Mouse (Mus musculus) hindbrain, embryonic 16.5 days (tissue): ENCODE results near the gene Nrn1l. TPM values are rescaled to one million over a fixed set of nuclear protein-coding genes. Genes with fewer than 3 reads are reported as not detected.
A peak's percentile ranks its signal among the peaks of the same experiment; 100 is the strongest.

Source experiments
- ATAC-seq: fragments of 200-750 bp; cut with Nextera tagmentation; 2 replicates; pipeline ENCODE4 v1.8.0; 2017; ENCODE audit warnings: moderate TSS enrichment, moderate library complexity
- H3K27ac ChIP-seq: fragments of 300-500 bp; sonication (generic); 2 replicates; pipeline ENCODE4 v1.5.1; 2014; ENCODE audit warnings: low read depth, mild to moderate bottlenecking, control low read depth, low read length, moderate library complexity
- H3K27me3 ChIP-seq: fragments of 300-500 bp; sonication (generic); replicated peaks from 2 replicates; pipeline ENCODE4 v1.6.1; 2014; ENCODE audit warnings: low read length; ENCODE audit not compliant: control insufficient read depth, insufficient read depth
- H3K36me3 ChIP-seq: fragments of 300-500 bp; sonication (generic); 2 replicates; pipeline ENCODE4 v1.6.1; 2014; ENCODE audit warnings: mild to moderate bottlenecking, low read length, moderate library complexity, mixed read lengths; ENCODE audit not compliant: control insufficient read depth, insufficient read depth
- H3K4me1 ChIP-seq: fragments of 300-500 bp; sonication (generic); 2 replicates; pipeline ENCODE4 v1.6.1; 2014; ENCODE audit warnings: low read depth, low read length; ENCODE audit not compliant: control insufficient read depth, insufficient read depth
- H3K4me2 ChIP-seq: fragments of 300-500 bp; sonication (generic); 2 replicates; pipeline ENCODE4 v1.6.1; 2014; ENCODE audit warnings: mild to moderate bottlenecking, low read length, control low read depth, moderate library complexity
- H3K4me3 ChIP-seq: fragments of 300-500 bp; sonication (generic); 2 replicates; pipeline ENCODE4 v1.5.1; 2014; ENCODE audit warnings: mild to moderate bottlenecking, low read length, control low read depth, moderate library complexity
- H3K9ac ChIP-seq: fragments of 300-500 bp; sonication (generic); 2 replicates; pipeline ENCODE4 v1.6.1; 2014; ENCODE audit warnings: low read depth, mild to moderate bottlenecking, control low read depth, low read length, moderate library complexity
- H3K9me3 ChIP-seq: fragments of 300-500 bp; sonication (generic); 2 replicates; pipeline ENCODE4 v1.6.1; 2014; ENCODE audit warnings: mild to moderate bottlenecking, low read length, moderate library complexity; ENCODE audit not compliant: control insufficient read depth
- WGBS: fragments of 180-500 bp; shearing (Covaris S2); extraction: QIAGEN DNeasy Blood & Tissue Kit; methylation state at CpG from one replicate; pipeline ENCODE4 v1.1.7; 2014; 5-methylcytosine and 5-hydroxymethylcytosine counted together
- polyA plus RNA-seq: library from polyadenylated mRNA; unstranded; fragments of >200 nt; fragmentation: Nextera tagmentation; extraction: Ambion mirVana; gene quantifications from 2 replicates; pipeline ENCODE4 v1.2.1, GENCODE M21; 2015

Nrn1l gene
- polyA plus RNA-seq, 1 experiment from 2014 or later: 1.3 TPM

DNA sequence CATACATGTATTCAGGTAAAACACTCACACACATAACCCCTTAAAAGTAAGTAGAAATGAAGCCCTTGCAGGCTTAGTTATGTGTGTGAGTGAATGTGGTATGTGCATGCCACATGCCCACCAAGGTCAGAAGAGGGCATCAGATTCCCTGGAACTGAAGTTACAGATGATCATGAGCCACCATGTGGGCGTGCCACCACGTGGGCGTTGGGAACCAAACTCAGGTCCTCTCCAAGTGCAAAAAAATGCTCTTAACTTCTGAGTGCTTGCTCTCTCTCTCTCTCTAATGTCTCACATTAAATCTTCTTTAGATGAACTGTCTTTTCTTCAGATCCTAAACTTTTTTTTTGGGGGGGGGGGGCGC lies 44.9 kb downstream of the Nrn1l start, which contains the start of gene Psmb10:
TSS of gene Psmb10 (minus strand) at position 139 of the 364 bp plus-strand sequence.
- Histone ChIP-seq H3K9ac (peak within 1 kb of the TSS; percentile 84), H3K27ac (peak within 1 kb of the TSS; percentile 94), H3K4me1 (peaks cover 15% of the 10 kb centered on the region), H3K4me3 (peak within 1 kb of the TSS; percentile 62), H3K27me3 (no peaks in the 10 kb centered on the region), H3K9me3 (no peaks in the 10 kb centered on the region), H3K4me2 (peak within 1 kb of the TSS; percentile 95), H3K36me3 (no peaks in the 10 kb centered on the region)
- no peak for ATAC-seq
- 48% methylated on average over 4 of the region's 4 CpGs for WGBS

DNA sequence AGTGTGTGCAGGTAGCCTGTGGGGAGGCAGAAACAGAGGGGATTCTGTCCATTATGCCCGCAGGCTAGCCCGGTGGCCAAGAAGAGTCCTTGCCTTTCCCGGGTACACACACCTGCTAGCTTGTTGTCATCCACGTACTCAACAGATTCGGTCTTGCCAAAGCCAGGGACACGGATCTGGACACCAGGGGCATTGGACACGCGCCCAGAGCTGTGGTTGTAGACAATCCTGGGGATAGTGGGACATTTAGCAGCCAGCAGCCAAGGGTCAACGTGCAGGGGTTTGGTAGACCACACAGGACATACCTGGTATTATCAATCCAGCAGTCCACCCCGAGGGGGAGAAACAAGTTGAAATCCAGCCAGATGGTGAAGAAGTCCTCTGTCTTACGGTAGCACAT lies 48.7 kb downstream of the Nrn1l start:
- no peak overlapping the region for H3K27ac ChIP-seq
- peaks cover 4% of the 10 kb centered on the region for H3K4me1 ChIP-seq
- no peak overlapping the region for H3K4me2 ChIP-seq
- ATAC-seq: no peak
- 91% methylated on average over 11 of the region's 11 CpGs for WGBS
- H3K36me3 ChIP-seq: no peaks in the 10 kb centered on the region
- H3K9me3 ChIP-seq: no peaks in the 10 kb centered on the region
- no peak overlapping the region for H3K9ac ChIP-seq
- H3K4me3 ChIP-seq: no peak overlapping the region
- no peaks in the 10 kb centered on the region for H3K27me3 ChIP-seq

DNA sequence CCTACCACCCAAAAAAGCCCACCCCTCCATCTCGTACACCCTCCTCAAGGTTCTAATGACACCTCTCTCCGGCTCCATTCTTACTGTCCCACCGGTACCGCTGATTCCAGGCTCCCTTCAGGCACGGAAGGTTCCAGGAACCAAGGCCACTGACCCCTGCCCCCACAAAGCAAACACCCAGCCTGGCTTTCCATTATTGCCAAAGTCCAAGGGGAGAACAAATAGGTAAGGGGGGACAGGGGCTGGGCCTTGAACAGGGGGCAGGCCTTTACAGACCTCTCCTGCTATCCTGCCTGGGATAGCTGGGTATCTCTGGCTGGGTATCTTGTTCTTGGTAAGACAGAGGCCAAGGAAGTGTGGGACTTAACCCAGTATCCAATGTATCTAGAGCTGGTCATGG lies 49.2 kb downstream of the Nrn1l start:
- 98% methylated on average over 5 of the region's 5 CpGs for WGBS
- ATAC-seq: no peak
- Histone ChIP-seq H3K4me1 (peaks cover 4% of the 10 kb centered on the region), H3K4me3 (no peak overlapping the region), H3K9ac (no peak overlapping the region), H3K27ac (no peak overlapping the region), H3K9me3 (no peaks in the 10 kb centered on the region), H3K4me2 (no peak overlapping the region), H3K36me3 (no peaks in the 10 kb centered on the region), H3K27me3 (no peaks in the 10 kb centered on the region)

DNA sequence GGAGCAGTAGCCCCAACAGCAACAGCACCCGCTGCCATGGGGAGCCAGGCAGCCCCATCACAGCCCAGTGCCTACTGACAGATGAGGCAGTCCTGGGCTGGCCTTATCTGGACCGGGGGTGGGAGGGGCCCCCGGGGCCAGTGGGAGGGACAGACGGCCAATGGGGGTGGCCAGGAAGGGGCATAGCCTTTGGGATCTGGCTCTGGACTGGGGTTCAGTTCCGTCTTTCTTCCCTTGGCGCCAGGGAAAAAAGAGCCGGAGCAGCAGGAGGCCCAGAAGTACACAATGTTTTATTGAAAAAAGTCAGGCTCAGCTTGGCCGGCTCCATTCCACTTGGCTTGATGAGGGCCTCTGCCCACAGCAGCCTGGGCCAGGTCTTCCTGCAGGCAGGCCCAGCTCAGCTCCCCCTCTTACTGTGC lies 50.0 kb downstream of the Nrn1l start, which contains the start of gene Lcat:
TSS of gene Lcat (minus strand) at position 62 of the 419 bp plus-strand sequence.
- no peaks in the 10 kb centered on the region for H3K36me3 ChIP-seq
- no peak within 1 kb of the TSS for H3K4me2 ChIP-seq
- WGBS: 55% methylated on average over 7 of the region's 8 CpGs
- no peaks in the 10 kb centered on the region for H3K27me3 ChIP-seq
- H3K9me3 ChIP-seq: no peaks in the 10 kb centered on the region
- ATAC-seq: peak; percentile 87
- H3K27ac ChIP-seq: peak within 1 kb of the TSS; percentile 58; the same call in 1 of the 2 replicates
- peaks cover under 1% of the 10 kb centered on the region for H3K4me1 ChIP-seq
- no peak within 1 kb of the TSS for H3K4me3 ChIP-seq
- H3K9ac ChIP-seq: no peak within 1 kb of the TSS

Other genes starting within 250 kb of the Nrn1l start
- gene Carmil2, start 207.3 kb upstream of the Nrn1l start, polyA plus RNA-seq: 22.0 and 22.1 TPM in 2 replicates
- gene Acd, start 192.5 kb upstream of the Nrn1l start, polyA plus RNA-seq: 91.7 and 96.4 TPM in 2 replicates
- gene Pard6a, start 192.4 kb upstream of the Nrn1l start, polyA plus RNA-seq: 62.5 and 63.8 TPM in 2 replicates
- 0.15 and 0.24 TPM in 2 replicates for gene 4933405L10Rik, start 185.9 kb upstream of the Nrn1l start, polyA plus RNA-seq
- 17.7 and 17.9 TPM in 2 replicates for gene Enkd1, start 185.4 kb upstream of the Nrn1l start, polyA plus RNA-seq
- gene Gfod2, start 134.9 kb upstream of the Nrn1l start, polyA plus RNA-seq: 82.7 and 82.9 TPM in 2 replicates
- gene Ranbp10, start 66.2 kb upstream of the Nrn1l start, polyA plus RNA-seq: 8.9 and 9.3 TPM in 2 replicates
- 0.86 and 1.4 TPM in 2 replicates for gene Tsnaxip1, start 65.8 kb upstream of the Nrn1l start, polyA plus RNA-seq
- 52.3 and 54.7 TPM in 2 replicates for gene Cenpt, start 40.3 kb upstream of the Nrn1l start, polyA plus RNA-seq
- 52.5 and 55.9 TPM in 2 replicates for gene Thap11, start 38.4 kb upstream of the Nrn1l start, polyA plus RNA-seq
- 118 and 158 TPM in 2 replicates for gene Nutf2, start 33.0 kb upstream of the Nrn1l start, polyA plus RNA-seq
- gene Edc4, start 12.7 kb upstream of the Nrn1l start, polyA plus RNA-seq: 47.8 and 54.4 TPM in 2 replicates
- 11.0 and 13.3 TPM in 2 replicates for gene Pskh1, start 6.9 kb downstream of the Nrn1l start, polyA plus RNA-seq
- gene Ctrl, start 40.3 kb downstream of the Nrn1l start, polyA plus RNA-seq: 3.3 and 4.5 TPM in 2 replicates
- 81.8 and 93.0 TPM in 2 replicates for gene Psmb10, start 44.9 kb downstream of the Nrn1l start, polyA plus RNA-seq
- gene Lcat, start 49.8 kb downstream of the Nrn1l start, polyA plus RNA-seq: 6.0 and 9.9 TPM in 2 replicates
- 14.6 and 17.1 TPM in 2 replicates for gene Slc12a4, start 72.5 kb downstream of the Nrn1l start, polyA plus RNA-seq
- not detected in 2 replicates for gene Dpep3, start 85.9 kb downstream of the Nrn1l start, polyA plus RNA-seq
- gene Dus2, start 97.8 kb downstream of the Nrn1l start, polyA plus RNA-seq: 30.3 and 31.8 TPM in 2 replicates
- not detected in 2 replicates for gene Dpep2nb, start 112.4 kb downstream of the Nrn1l start, polyA plus RNA-seq
- 20.3 and 22.1 TPM in 2 replicates for gene Ddx28, start 118.3 kb downstream of the Nrn1l start, polyA plus RNA-seq
- 2.1 and 2.6 TPM in 2 replicates for gene Nfatc3, start 165.3 kb downstream of the Nrn1l start, polyA plus RNA-seq
- gene Esrp2, start 243.4 kb downstream of the Nrn1l start, polyA plus RNA-seq: 0.18 and 0.27 TPM in 2 replicates